Mouse (Mus musculus): ENCODE results near the gene Zfyve28. TPM values are rescaled to one million over a fixed set of nuclear protein-coding genes. Genes with fewer than 3 reads are reported as not detected.
A peak's percentile ranks its signal among the peaks of the same experiment; 100 is the strongest.

Gene Zfyve28
- polyA plus RNA-seq, 1 experiment from 2014 or later, result 0.76 TPM

DNA sequence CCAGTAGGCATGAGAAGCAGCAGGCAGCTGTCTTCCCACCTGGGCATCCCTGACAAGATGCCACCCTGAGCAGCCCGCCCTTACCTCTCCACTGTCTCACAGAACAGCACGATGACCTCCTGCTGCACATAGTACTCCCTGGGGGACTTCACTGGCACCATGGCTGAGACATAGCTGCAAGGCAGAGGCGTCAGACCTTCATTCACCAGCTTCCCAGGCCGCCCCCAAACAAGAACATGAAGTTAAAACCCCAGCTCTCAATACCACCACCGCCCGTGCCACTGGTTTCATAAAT lies 55.1 kb downstream of the Zfyve28 start:
- Histone ChIP-seq H3K36me3 (no peaks in the 10 kb centered on the region), H3K4me1 (peaks cover 16% of the 10 kb centered on the region), H3K27ac (no peak overlapping the region), H3K4me3 (no peak overlapping the region), H3K27me3 (ENCODE audit: low read depth, poor library complexity, severe bottlenecking) (no peaks in the 10 kb centered on the region), H3K9me3 (replicated peaks) (no peaks in the 10 kb centered on the region)
- 88% methylated on average over 6 of the region's 6 CpGs for WGBS
- DNase-seq (ENCODE audit: low spot score), result no peak

DNA sequence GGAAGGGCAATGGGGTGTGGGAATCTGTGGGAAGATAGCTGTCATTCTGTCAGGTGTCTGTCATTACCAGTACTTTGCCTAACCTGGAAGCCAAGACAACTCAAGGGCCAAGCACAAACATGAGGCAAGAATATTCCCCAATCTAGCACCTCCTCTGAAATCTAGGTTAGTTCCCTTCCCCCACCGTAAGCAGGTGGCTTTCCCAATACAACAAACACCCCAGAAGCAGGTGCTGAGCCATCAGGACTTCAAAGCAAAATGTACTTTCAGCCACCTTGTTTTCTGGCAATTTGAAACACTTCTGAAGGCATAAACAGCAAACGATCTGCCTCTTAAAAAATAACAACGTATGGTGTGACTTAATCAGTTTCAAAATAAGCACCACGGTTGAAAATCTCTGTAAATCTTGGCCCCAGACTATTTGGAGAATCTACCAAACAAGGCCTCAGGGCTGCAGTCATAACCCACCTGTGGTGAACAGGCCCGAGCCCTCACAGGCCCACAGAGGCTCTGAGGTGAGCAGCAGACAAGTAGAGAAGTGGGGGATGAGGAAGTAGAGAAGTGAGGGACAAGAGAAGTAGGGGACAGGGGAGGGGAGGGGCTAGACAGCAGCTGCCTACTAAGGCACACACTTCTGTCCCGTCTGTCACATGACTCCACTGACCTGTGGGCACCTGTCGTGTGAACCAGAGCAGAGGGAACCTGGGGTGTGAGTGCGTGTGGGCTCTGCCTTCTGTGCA lies 55.6 kb downstream of the Zfyve28 start:
- no peaks in the 10 kb centered on the region for H3K9me3 ChIP-seq (replicated peaks)
- H3K27ac ChIP-seq, result no peak overlapping the region
- no peaks in the 10 kb centered on the region for H3K27me3 ChIP-seq (ENCODE audit: low read depth, poor library complexity, severe bottlenecking)
- H3K4me3 ChIP-seq, result no peak overlapping the region
- 77% methylated on average over 8 of the region's 8 CpGs for WGBS
- H3K36me3 ChIP-seq, result no peaks in the 10 kb centered on the region
- H3K4me1 ChIP-seq, result peaks cover 16% of the 10 kb centered on the region
- DNase-seq (ENCODE audit: low spot score), result no peak

DNA sequence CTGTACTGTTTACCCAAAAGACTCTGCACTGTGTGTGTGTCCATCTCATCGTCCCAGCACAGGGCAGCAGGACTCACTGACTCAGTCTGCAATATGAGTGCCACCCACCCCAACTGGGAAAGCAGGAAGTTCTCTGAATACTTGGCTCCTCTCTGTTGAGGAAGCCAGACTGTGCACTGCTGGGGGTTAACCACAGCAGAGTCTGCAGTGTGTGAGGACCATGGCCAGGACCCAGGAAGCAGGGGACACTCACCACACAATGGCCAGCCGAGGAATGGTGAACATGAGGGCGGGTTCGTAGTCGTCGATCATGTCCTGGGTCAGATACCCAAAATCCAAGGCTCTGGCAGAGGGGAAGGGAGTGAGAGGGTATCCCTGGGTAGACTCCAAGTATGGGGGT lies 56.3 kb downstream of the Zfyve28 start:
- Histone ChIP-seq H3K36me3 (no peaks in the 10 kb centered on the region), H3K4me1 (peaks cover 16% of the 10 kb centered on the region), H3K9me3 (replicated peaks) (no peaks in the 10 kb centered on the region), H3K27ac (no peak overlapping the region), H3K4me3 (no peak overlapping the region), H3K27me3 (ENCODE audit: low read depth, poor library complexity, severe bottlenecking) (no peaks in the 10 kb centered on the region)
- DNase-seq (ENCODE audit: low spot score), result no peak
- 88% methylated on average over 6 of the region's 6 CpGs for WGBS

DNA sequence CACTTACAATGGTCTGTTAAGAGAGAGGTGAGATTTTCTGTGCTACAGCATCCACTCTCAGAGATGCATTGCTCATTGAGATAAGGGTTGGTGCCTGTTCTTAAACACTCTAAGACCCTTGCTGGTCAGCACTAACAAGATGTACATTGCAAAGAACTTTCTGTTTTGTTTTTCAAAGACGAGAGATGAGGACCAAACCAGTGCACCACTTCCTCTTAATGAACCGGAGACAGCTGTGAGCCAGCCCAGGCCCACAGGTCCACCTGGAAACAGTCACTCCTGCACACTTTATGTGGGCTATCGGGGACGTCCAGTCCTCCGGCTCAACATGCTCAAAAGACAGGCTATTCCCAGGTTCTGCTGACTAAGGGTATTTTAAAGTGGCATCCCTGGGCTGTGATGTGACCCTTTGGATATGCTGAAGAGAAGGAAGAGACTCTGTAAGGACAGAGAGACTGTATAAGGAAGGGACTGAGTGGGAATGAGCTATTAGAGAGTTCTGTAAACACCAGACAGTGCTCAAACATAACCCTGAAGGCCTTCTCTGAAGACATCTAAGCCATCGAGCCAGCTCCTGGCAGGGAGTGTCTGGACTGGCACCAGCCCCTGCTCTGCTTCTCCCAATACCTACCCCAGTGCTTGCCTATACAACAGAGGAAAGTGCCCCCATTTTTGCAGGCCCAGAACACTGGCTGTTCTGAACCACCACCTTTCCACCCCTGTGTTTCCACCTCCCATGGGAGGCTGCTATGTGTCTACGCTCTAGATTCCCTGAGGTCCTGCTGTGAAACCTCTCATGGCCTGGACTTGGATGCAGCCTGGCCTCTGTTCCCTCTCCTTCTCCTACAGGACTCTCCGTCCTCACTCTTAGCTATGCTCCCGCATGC lies 57.4 kb downstream of the Zfyve28 start:
- DNase-seq (ENCODE audit: low spot score), result no peak
- H3K4me3 ChIP-seq, result no peak overlapping the region
- 82% methylated on average over 9 of the region's 9 CpGs for WGBS
- no peak overlapping the region for H3K27ac ChIP-seq
- no peaks in the 10 kb centered on the region for H3K36me3 ChIP-seq
- peaks cover 16% of the 10 kb centered on the region for H3K4me1 ChIP-seq
- no peaks in the 10 kb centered on the region for H3K9me3 ChIP-seq (replicated peaks)
- H3K27me3 ChIP-seq (ENCODE audit: low read depth, poor library complexity, severe bottlenecking), result no peaks in the 10 kb centered on the region

DNA sequence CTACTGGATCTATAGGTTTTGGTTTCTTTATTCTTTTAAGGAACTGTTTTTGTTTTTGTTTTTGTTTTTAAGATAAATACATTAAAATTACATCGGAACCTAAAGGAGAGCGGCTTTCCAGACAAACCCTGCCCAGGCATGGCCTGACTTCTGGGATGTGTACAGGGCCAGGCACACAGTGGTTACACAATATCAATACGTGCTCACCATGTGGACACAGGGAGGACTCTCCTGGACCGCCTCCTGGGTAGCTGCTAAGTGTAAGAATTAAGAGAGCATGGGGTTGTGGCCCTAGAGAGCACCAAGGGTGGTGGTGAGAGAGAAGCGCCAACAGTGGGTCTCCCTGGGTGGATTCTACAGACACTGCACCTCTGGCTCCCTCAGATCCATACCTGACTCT lies 58.7 kb downstream of the Zfyve28 start:
- H3K36me3 ChIP-seq, result no peaks in the 10 kb centered on the region
- peaks cover 9% of the 10 kb centered on the region for H3K4me1 ChIP-seq
- 91% methylated on average over 5 of the region's 5 CpGs for WGBS
- DNase-seq (ENCODE audit: low spot score), result no peak
- no peak overlapping the region for H3K4me3 ChIP-seq
- no peaks in the 10 kb centered on the region for H3K9me3 ChIP-seq (replicated peaks)
- no peak overlapping the region for H3K27ac ChIP-seq
- no peaks in the 10 kb centered on the region for H3K27me3 ChIP-seq (ENCODE audit: low read depth, poor library complexity, severe bottlenecking)

DNA sequence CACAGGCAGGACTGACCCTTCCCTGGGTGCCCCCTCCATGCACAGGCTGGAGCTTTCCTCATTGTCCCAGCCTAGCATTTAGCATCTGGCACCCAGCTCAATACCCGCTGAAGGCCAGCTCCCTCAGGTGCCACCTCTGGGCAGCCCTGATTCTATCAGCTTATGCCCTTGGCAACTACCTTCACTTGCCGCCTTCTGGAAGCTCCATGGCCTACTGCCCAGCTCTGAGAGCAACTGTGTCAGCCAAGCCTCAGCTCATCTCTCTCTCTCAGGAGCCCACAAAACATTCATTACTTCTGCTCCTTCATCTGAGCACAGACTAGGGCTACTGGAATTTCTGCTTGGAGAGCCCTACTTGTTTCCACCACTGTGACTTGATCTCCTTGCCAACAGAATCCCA lies 62.7 kb downstream of the Zfyve28 start:
- Histone ChIP-seq H3K27me3 (ENCODE audit: low read depth, poor library complexity, severe bottlenecking) (no peaks in the 10 kb centered on the region), H3K9me3 (replicated peaks) (no peaks in the 10 kb centered on the region), H3K4me3 (no peak overlapping the region), H3K36me3 (no peaks in the 10 kb centered on the region), H3K4me1 (no peaks in the 10 kb centered on the region), H3K27ac (no peak overlapping the region)
- 86% methylated on average over 2 of the region's 2 CpGs for WGBS
- DNase-seq (ENCODE audit: low spot score), result no peak

DNA sequence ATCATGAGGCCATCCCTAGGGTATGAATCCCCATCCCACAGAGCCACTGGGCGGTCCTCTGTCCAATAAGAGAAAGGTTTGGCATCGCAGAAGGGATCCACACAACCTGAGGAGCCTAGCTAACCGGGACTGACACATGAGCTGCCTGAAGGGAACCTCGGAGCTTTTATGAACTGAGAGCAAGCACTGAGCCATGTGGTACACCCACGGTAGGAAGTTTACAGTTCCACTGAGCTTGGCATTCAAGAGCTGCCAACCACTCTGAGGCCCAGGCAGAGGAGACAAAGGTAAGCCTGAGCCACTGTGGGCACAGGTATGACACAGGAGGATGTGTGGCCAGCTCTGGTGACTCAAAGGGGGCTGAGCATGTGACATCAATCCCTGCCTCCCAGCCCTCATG lies 63.7 kb downstream of the Zfyve28 start:
- H3K4me3 ChIP-seq, result no peak overlapping the region
- no peak for DNase-seq (ENCODE audit: low spot score)
- no peak overlapping the region for H3K27ac ChIP-seq
- no peaks in the 10 kb centered on the region for H3K27me3 ChIP-seq (ENCODE audit: low read depth, poor library complexity, severe bottlenecking)
- H3K36me3 ChIP-seq, result no peaks in the 10 kb centered on the region
- no peaks in the 10 kb centered on the region for H3K9me3 ChIP-seq (replicated peaks)
- WGBS, result 86% methylated on average over 5 of the region's 5 CpGs
- no peaks in the 10 kb centered on the region for H3K4me1 ChIP-seq

DNA sequence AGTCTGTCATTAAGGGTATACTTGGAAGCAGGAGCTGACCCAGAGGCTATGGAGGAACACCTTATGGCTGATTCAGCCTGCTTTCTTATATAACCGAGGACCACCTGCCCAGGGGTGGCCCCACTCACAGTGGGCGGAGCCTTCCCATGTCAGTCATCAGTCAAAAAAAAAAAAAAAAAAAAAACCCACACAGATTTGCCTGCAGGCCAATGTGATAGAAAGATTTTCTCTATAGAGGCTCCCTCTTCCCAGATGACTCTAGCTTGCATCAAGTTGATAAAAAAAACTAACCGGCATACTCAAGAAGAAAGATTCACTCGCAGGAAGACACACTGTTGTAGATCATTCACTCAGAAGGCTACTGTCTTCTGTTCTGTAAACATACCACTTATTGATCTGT lies 68.2 kb downstream of the Zfyve28 start:
- Histone ChIP-seq H3K4me1 (no peaks in the 10 kb centered on the region), H3K9me3 (replicated peaks) (no peaks in the 10 kb centered on the region), H3K4me3 (no peak overlapping the region), H3K27me3 (ENCODE audit: low read depth, poor library complexity, severe bottlenecking) (no peaks in the 10 kb centered on the region), H3K27ac (no peak overlapping the region), H3K36me3 (no peaks in the 10 kb centered on the region)
- DNase-seq (ENCODE audit: low spot score), result no peak
- 85% methylated on average over 4 of the region's 4 CpGs for whole genome bisulfite sequencing

DNA sequence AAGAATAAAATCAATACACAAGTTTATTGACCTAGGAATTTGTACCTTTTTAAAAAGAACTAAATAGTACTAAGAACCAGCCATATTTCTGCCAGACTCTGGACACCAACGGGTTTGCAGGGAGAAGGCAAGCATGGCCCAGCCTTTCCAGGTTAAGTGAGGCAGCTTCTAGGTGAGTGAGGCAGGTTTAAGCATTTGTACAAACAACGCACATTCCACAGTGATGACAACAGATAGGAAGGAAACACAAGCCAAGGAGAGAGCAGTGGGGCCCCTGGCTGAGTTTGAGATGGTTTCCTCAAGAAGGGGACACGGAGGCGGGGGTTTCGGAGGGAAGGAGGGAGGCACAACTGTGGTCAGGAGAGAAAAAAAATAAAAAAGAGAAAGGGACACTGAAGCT lies 69.6 kb downstream of the Zfyve28 start:
- Histone ChIP-seq H3K27me3 (ENCODE audit: low read depth, poor library complexity, severe bottlenecking) (no peaks in the 10 kb centered on the region), H3K4me1 (no peaks in the 10 kb centered on the region), H3K27ac (no peak overlapping the region), H3K36me3 (no peaks in the 10 kb centered on the region), H3K4me3 (no peak overlapping the region), H3K9me3 (replicated peaks) (no peaks in the 10 kb centered on the region)
- no peak for DNase-seq (ENCODE audit: low spot score)
- WGBS, result 83% methylated on average over 5 of the region's 5 CpGs

DNA sequence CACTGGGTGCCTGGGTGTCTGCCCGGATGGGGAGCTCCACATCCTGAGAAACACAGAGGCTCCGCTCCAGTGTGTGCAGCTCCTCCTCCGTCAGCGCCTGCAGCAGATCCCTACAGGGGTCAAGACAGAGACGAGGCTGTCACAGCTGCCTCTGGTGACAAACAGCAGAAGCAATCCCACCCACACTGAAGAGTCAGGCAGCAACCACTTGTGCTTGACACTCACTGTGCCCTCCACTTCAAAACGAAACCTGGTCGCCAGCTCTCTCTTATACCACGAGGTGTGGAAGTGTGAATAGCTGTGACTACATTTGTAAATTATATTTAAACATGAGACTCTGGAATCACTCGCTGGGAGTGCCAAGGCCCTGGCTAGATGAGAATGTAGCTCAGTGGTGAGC lies 70.5 kb downstream of the Zfyve28 start:
- no peak overlapping the region for H3K27ac ChIP-seq

DNA sequence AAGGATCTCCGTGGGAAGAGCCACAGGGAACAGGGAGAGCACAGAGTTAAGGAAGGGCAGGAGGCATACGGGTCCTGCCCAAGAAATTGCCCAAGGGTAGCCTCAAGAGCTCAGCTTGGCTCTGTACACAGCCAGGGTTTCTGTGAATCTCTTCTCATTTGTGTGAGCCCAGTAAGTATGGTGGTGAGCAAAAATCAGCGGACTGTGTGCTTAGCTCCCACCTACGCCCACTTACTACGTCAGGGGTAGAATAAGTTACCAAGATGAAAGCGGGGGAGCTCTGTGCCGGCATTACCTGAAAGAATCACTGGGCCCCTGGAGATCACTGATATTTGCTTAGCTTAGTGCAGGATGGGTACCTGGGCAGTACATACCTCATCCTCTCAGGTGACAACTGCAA lies 72.2 kb downstream of the Zfyve28 start:
- no peak overlapping the region for H3K27ac ChIP-seq
- no peaks in the 10 kb centered on the region for H3K4me1 ChIP-seq
- H3K27me3 ChIP-seq (ENCODE audit: low read depth, poor library complexity, severe bottlenecking), result no peaks in the 10 kb centered on the region
- H3K36me3 ChIP-seq, result no peaks in the 10 kb centered on the region
- DNase-seq (ENCODE audit: low spot score), result no peak
- WGBS, result 89% methylated on average over 7 of the region's 7 CpGs
- H3K4me3 ChIP-seq, result no peak overlapping the region
- no peaks in the 10 kb centered on the region for H3K9me3 ChIP-seq (replicated peaks)

More for the DNA sequence above, 70.5 kb downstream of the Zfyve28 start:
- H3K36me3 ChIP-seq, result no peaks in the 10 kb centered on the region
- WGBS, result 50% methylated on average over 9 of the region's 9 CpGs
- H3K4me3 ChIP-seq, result no peak overlapping the region
- no peaks in the 10 kb centered on the region for H3K9me3 ChIP-seq (replicated peaks)
- no peak for DNase-seq (ENCODE audit: low spot score)
- no peaks in the 10 kb centered on the region for H3K4me1 ChIP-seq
- H3K27me3 ChIP-seq (ENCODE audit: low read depth, poor library complexity, severe bottlenecking), result no peaks in the 10 kb centered on the region

DNA sequence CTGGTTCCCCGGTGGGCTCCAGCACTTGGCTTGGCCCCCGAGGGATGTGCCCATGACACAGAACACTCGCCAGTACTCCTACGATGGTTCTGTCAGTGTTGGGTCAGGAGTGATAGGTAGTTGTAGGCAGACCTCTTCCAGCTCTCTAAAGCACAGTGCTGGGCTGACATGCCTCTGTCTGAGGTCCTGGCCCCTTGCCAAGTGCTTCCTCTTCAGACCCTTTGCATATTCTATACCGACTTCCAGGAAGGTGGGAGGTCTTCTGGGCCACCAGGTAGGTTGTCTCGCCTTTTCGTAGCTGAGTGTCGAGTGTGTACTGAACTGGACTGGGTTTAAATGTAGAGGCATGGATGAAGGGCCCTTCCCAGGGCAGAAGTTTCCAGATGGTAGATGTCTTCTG lies 74.6 kb downstream of the Zfyve28 start:
- 83% methylated on average over 8 of the region's 8 CpGs for WGBS
- DNase-seq (ENCODE audit: low spot score), result no peak
- H3K27ac ChIP-seq, result no peak overlapping the region
- H3K27me3 ChIP-seq (ENCODE audit: low read depth, poor library complexity, severe bottlenecking), result no peaks in the 10 kb centered on the region
- no peaks in the 10 kb centered on the region for H3K9me3 ChIP-seq (replicated peaks)
- no peaks in the 10 kb centered on the region for H3K36me3 ChIP-seq
- H3K4me3 ChIP-seq, result no peak overlapping the region
- H3K4me1 ChIP-seq, result no peaks in the 10 kb centered on the region

DNA sequence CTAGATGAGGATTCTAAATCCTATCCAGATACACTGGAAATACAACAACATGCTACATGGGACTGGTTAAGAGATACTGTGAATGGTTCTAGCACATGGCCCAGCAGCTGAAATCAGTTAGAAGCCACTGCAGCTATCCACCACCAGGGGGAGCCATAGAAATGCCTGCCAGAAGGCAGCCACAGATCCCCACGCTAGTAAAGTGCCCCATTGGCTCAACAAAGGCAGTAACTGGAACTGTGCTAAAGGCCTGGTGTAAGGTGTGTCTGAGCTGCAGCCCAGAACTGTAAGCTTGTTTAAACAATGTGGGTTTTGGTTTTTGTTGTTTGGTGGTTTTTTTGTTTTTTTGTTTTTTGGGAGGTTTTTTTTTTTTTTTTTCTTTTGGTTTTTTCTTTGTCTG lies 78.0 kb downstream of the Zfyve28 start:
- Histone ChIP-seq H3K4me3 (no peak overlapping the region), H3K4me1 (peaks cover 3% of the 10 kb centered on the region; the same call in 1 of the 2 replicates), H3K36me3 (no peaks in the 10 kb centered on the region), H3K27ac (no peak overlapping the region; the same call in 1 of the 2 replicates), H3K27me3 (ENCODE audit: low read depth, poor library complexity, severe bottlenecking) (no peaks in the 10 kb centered on the region), H3K9me3 (replicated peaks) (no peaks in the 10 kb centered on the region)
- peak; percentile 87 for DNase-seq (ENCODE audit: low spot score)
- WGBS, result 0% methylated on average over 1 of the region's 1 CpGs
